Mouse (Mus musculus): ENCODE results near the gene Taok2.
A peak's percentile ranks its signal among the peaks of the same experiment; 100 is the strongest.

Gene Taok2

DNA sequence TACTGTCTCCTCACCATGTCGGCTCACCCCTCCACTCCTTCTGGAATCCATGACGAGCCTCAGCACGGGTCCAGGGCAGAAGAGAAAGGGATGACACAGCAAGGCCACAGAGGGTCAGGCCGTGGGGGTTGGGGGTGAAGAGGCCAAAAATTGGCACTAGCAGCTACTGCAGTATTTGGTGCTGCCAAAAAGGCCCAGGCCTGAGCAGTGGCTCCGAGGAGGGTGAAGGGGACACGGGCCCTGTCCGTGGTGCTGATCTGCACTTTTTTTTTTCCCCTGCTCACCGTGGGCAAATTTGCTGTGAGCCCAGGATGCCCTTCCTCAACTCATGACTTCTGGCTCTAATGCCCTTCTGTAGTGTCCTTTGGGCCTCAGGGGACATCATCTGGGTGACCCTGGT lies 59.1 kb downstream of the Taok2 start:
- no peak for DNase-seq (ENCODE audit: low spot score)

DNA sequence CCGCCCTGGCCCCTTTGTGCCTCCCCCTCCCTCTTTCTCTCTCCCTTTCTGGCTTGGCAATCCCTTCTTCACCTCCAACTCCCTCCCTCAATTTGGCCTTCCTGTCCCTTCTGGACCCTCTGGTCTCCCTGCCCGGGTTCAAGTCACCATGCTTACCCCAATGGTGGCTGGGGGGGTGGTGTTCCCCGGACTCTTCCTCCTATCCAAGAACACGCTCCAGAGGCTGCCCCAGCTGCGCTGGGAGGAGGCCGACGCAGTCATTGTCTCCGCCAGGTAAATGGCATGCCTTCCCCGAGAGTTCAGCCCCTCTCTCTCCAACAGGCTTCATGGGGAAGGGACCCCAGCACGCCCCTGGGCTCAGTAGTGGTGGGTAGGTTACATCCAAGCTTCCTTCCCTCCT lies 60.6 kb downstream of the Taok2 start:
- DNase-seq (ENCODE audit: low spot score), result no peak

GRCm38 (mm10) chr7:126823202-126823711 lies 61.2 kb downstream of the Taok2 start:
- DNase-seq (ENCODE audit: low spot score), result no peak

DNA sequence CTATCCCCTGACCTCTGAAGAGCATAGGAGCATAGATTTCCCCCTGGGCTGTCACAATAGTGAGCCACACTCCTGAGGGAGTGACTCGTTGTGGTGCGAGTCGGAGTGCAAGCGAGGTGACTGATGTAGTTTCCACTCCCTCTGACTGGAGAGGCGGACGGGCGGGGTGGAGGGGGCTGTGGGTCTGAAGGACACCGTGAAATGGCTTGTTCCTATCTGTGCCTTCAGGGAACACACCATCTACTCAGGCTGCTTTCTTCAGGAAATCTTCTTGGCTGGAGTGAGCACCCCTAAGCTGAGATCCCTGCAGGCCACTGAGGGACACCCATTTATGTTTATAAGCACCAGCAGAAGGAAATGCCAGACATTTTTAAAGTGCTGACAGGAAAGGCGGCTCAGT lies 61.8 kb downstream of the Taok2 start:
- DNase-seq (ENCODE audit: low spot score), result no peak

DNA sequence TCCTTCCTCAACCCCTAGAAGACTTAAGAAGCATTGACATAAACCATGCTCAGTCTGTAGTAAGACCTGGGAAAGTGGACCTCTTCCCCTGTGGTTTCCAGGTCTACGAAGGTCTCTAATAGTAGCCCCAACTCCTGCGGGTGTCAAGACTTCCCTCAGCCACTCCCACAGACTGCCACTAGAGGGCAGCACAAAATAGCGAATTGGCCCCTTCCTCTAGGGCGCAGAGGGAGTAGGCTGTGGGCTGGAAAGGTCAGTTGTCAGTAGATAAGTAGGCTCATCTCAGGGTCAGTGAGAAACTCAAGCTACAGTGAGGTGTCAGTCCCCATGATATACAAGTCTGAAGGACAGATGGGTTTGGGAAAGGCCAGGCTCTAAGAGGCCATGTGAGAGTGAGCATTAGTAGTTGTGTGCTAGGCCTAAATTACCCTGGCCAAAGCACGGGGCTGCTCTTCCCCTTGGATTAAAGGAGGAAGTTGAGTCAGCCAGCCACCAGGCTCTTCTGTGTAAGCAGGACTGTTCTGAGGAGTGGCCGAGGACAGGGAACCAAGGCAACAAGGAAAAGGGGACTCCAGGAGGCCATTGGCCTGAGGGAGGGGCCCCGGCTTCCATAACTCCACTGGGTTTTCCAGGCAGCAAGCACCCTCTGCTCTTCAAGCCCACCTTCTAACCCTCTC lies 62.5 kb downstream of the Taok2 start:
- peak; percentile 74 for DNase-seq (ENCODE audit: low spot score)

DNA sequence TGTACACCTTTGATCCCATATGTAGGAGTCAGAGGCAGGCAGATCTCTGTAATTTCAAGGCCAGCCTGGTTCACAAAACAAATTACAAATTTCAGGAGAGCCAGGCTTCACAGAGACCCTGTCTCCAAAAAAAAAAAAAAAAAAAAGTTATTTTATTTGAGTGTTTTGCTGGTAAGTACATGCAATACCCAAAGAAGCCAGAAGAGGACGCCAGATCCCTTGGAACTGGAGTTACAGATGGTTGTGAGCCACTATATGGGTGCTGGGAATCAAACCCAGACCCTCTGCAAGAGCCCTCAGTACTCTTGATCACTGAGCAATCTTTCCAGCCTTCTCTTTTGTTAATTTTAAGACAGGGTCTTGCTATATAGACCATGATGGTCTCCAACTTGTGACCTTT lies 65.7 kb downstream of the Taok2 start:
- DNase-seq (ENCODE audit: low spot score), result no peak

DNA sequence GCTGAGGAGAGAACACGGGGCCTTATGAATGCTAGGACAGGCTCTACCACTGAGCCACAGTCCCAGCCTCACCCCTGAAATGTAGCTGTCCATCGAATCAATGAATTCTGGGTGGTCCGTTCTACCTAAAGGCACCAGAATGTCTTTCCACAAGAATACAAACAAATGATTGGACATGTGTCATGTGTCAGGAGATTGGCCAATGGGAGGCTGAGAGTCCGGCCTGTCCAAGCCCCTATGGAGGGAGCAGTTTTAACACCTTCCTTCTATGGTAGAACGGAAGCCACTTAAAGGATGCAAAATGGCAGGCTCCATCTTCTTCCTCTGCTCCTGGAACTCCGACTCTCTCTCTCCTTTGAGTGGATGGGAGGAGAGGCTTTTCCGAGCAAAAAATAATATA lies 66.9 kb downstream of the Taok2 start:
- DNase-seq (ENCODE audit: low spot score), result no peak

- DNase-seq (ENCODE audit: low spot score), result no peak
Measured at GRCm38 (mm10) chr7:126816494-126816893, 68.0 kb downstream of the Taok2 start.

GRCm38 (mm10) chr7:126815726-126816222 lies 68.7 kb downstream of the Taok2 start:
- DNase-seq (ENCODE audit: low spot score), result no peak

All from urinary bladder, postnatal 25 days (tissue).